Mouse (Mus musculus) liver, postnatal 0 days (tissue): ENCODE data around the gene Gns.

Source experiments
- CTCF ChIP-seq: sonication (generic); IDR thresholded peaks from 2 replicates; pipeline ENCODE4 v1.5.1; 2016; ENCODE audit warnings: antibody characterized with exemption, low read depth
- EP300 ChIP-seq: IDR thresholded peaks from 2 replicates; pipeline ENCODE4 v1.6.1; 2016; ENCODE audit warnings: antibody characterized with exemption, low read depth, mild to moderate bottlenecking

- TF ChIP-seq CTCF (no peak), EP300 (no peak)
Observed at GRCm38 (mm10) chr10:121364306-121364705, 584 bp upstream of the Gns start.
